Mouse (Mus musculus) kidney, adult 2 months (tissue): ENCODE measurements around the gene Gbgt1.

Source experiments
- CTCF ChIP-seq: fragments of 200-500 bp; conservative IDR thresholded peaks from 2 replicates; pipeline ENCODE4 v1.5.1; 2011; ENCODE audit warnings: low read depth, mild to moderate bottlenecking, control low read depth, low read length, moderate library complexity, mixed read lengths; ENCODE audit not compliant: insufficient read depth, insufficient read length
- POLR2A ChIP-seq: fragments of 200-500 bp; IDR thresholded peaks from one replicate; pipeline ENCODE4 v1.6.1; 2011; ENCODE audit warnings: low read depth, low read length, control low read depth

DNA sequence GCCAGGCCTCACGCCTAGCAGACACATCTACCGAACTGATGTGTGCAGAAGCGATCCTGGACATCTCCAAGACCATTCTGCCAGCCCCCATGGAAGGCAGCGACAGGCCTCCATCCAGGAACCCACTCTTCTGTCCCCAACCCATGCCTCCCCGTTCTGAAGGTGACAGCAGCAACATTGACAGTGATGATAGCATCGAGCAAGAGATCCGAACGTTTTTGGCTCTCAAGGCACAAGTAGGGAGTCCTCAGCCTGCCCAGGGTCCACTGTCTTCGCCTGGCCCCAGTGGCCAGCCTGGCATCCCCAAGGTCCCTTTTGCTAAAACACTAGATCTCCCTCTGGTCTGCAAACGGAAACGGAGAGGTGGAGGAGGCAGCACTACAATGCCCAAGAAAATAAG lies 45.0 kb upstream of the Gbgt1 start:
- TF ChIP-seq CTCF = no peak
- no peak for TF ChIP-seq POLR2A
